Mouse (Mus musculus): ENCODE data around the gene Phf2.

DNA sequence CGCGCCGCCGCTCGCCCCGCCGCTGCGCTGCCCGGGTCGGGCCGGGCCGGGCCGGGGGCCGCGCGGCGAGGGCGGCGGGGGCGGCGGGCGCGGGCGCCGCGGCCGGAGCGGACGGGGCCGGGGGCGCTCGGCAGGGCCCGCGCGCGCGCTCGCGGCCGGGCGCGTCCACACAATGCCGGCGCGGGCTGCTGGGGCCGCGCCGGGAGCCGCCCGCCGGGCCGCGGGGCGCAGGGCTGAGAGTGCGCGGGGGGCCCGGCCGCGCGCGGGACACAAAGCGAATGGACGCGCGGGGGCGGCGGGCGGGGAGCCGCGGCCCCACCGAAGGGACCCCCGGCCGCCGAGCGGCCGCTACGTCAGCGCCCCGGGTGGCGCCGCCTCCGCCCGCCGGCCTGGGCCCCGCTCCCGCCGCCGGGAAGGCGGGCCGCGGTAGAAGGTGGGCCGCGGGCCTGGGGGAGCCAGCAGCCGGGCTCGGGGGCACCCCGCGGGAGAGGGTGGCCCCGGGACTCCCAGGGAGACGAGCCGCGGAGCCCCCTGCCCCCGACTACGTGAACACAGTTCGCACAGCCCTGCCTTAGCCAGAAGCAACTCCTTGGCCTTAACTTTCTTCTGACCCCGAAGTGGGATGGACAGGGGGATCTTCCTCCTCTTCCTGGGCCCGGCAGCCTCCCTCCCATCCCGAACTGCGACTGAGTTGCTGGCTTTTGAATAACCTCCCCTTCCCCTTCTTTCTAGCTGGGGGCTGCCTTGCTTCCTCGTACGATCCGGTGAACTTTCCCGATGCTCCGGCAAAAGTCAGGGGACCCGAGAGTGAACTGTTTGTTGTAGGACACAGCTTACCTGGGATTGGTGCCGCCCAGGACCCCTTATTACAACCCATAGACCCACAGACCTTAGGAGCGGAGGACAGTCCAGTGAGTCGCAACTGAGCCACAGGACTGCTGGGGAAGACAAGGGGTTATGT, at the start of gene Phf2:
- TF ChIP-seq CTCF (IDR thresholded peaks at IDR 0.05; ENCODE audit: borderline replicate concordance, insufficient read depth, low read length): no peak
- TF ChIP-seq POLR2A (IDR thresholded peaks at IDR 0.05; ENCODE audit: low read depth, low read length): peak; percentile 44; the same call in 1 of the 2 replicates

Data from embryonic fibroblast, embryonic 13.5 days (primary cell).